Mouse (Mus musculus) kidney, embryonic 14.5 days (tissue): ENCODE measurements at regions not wholly inside any gene's neighbourhood (a gene's known extent, or its start where the extent isn't known, plus 50 kb on each side); places are given as distances from the start of the nearest gene placed in this dataset.

Experiments used
- ATAC-seq: fragments of 200-750 bp; cut with Nextera tagmentation; 2 replicates; pipeline ENCODE4 v1.8.0; 2017; ENCODE audit warnings: moderate number of reproducible peaks, mild to moderate bottlenecking, moderate TSS enrichment, moderate library complexity; ENCODE audit not compliant: low FRiP score, low TSS enrichment
- H3K27ac ChIP-seq: fragments of 300-500 bp; sonication (generic); 2 replicates; pipeline ENCODE4 v1.5.1; 2014; ENCODE audit warnings: low read depth, mild to moderate bottlenecking, low read length, moderate library complexity, mixed read lengths
- H3K27me3 ChIP-seq: fragments of 300-500 bp; sonication (generic); 2 replicates; pipeline ENCODE4 v1.6.1; 2014; ENCODE audit warnings: mild to moderate bottlenecking, low read length; ENCODE audit not compliant: control insufficient read depth, insufficient read depth
- H3K36me3 ChIP-seq: fragments of 300-500 bp; sonication (generic); 2 replicates; pipeline ENCODE4 v1.6.1; 2014; ENCODE audit warnings: low read length, mixed read lengths; ENCODE audit not compliant: control insufficient read depth, insufficient read depth
- H3K4me1 ChIP-seq: fragments of 300-500 bp; sonication (generic); 2 replicates; pipeline ENCODE4 v1.6.1; 2014; ENCODE audit warnings: low read length, mixed read lengths; ENCODE audit not compliant: control insufficient read depth, insufficient read depth
- H3K4me2 ChIP-seq: fragments of 300-500 bp; sonication (generic); replicated peaks from 2 replicates; pipeline ENCODE4 v1.6.1; 2014; ENCODE audit warnings: low read depth, mild to moderate bottlenecking, low read length
- H3K4me3 ChIP-seq: fragments of 300-500 bp; sonication (generic); 2 replicates; pipeline ENCODE4 v1.5.1; 2014; ENCODE audit warnings: mild to moderate bottlenecking, low read length
- H3K9ac ChIP-seq: fragments of 300-500 bp; sonication (generic); 2 replicates; pipeline ENCODE4 v1.6.1; 2014; ENCODE audit warnings: low read depth, mild to moderate bottlenecking, low read length, moderate library complexity
- H3K9me3 ChIP-seq: fragments of 300-500 bp; sonication (generic); 2 replicates; pipeline ENCODE4 v1.6.1; 2016; ENCODE audit warnings: low read length; ENCODE audit not compliant: control insufficient read depth
- WGBS: fragments of 180-500 bp; shearing (Covaris S2); extraction: QIAGEN DNeasy Blood & Tissue Kit; methylation state at CpG from one replicate; pipeline ENCODE4 v1.1.7; 2014; 5-methylcytosine and 5-hydroxymethylcytosine counted together

DNA sequence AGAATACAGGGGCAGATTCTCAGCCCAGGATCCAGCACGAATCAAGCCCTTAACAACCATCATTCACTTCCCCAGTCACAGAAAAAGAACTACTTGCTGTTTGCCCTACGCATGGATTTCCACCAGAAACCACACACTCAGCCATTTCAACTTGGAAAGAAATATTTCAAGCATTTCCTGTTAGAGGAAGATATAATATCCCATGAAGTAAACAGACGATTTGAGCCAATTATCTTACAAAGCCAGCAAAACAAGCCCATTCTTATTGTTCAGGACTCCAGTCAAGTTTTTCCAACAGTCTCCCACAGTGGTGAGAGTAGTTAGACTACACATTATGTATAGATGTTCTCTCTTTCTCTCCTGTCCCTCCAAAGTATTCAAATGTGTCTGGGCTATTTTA, 324.1 kb downstream of the Rnd3 start:
- ATAC-seq: no peak
- 40% methylated on average over 3 of the region's 3 CpGs for WGBS

DNA sequence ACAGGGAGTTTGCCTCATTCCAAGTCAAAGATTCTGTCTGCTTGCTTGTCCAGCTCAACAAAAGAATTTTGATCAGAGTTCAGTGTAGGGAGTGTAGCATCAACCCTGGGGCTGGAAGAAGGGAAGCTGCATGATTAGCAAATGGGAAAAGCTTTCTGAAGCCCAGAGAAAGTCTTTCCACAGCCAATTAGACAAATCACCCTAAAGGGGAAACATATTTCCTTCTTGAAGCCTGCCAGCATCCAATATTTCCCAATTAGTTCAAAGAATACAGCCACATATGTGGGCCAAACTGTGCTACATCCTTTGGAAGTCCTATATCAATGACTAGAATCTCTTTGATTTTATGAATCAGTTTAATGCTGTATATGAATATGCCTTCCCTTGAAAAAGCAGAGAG, 326.2 kb downstream of the Rnd3 start:
- Histone ChIP-seq H3K4me2 (no peak overlapping the region), H3K9ac (no peak overlapping the region), H3K9me3 (no peaks in the 10 kb centered on the region), H3K4me1 (no peaks in the 10 kb centered on the region), H3K27ac (no peak overlapping the region), H3K4me3 (no peak overlapping the region), H3K27me3 (no peaks in the 10 kb centered on the region), H3K36me3 (no peaks in the 10 kb centered on the region)
- no peak for ATAC-seq

More for the DNA sequence above, 324.1 kb downstream of the Rnd3 start:
- Histone ChIP-seq H3K9ac (no peak overlapping the region), H3K4me3 (no peak overlapping the region), H3K27me3 (no peaks in the 10 kb centered on the region), H3K4me1 (no peaks in the 10 kb centered on the region), H3K36me3 (no peaks in the 10 kb centered on the region), H3K9me3 (no peaks in the 10 kb centered on the region), H3K27ac (0 out of 2 replicates have a peak overlapping the region, but pooled peaks have one; percentile 17), H3K4me2 (no peak overlapping the region)

DNA sequence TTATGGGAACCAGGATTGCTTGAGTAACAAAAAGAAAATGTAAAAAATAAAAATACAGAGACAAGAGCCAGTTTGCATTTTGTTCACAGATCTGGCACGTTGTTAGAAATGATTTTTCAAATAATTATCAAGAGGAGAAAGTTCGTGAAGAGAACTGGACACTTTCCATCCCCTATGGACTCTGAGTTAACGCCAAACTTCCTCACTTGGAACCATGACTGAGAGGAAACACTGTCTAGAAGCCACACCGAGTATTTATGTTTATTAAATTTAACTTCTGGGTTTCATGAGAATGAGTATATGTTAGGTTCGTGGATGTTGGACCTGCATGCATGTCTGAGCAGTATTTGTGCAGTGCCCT, 329.6 kb downstream of the Rnd3 start:
- ATAC-seq: no peak
- H3K4me1 ChIP-seq: peaks cover 4% of the 10 kb centered on the region; the same call in 1 of the 2 replicates
- H3K27ac ChIP-seq: no peak overlapping the region

DNA sequence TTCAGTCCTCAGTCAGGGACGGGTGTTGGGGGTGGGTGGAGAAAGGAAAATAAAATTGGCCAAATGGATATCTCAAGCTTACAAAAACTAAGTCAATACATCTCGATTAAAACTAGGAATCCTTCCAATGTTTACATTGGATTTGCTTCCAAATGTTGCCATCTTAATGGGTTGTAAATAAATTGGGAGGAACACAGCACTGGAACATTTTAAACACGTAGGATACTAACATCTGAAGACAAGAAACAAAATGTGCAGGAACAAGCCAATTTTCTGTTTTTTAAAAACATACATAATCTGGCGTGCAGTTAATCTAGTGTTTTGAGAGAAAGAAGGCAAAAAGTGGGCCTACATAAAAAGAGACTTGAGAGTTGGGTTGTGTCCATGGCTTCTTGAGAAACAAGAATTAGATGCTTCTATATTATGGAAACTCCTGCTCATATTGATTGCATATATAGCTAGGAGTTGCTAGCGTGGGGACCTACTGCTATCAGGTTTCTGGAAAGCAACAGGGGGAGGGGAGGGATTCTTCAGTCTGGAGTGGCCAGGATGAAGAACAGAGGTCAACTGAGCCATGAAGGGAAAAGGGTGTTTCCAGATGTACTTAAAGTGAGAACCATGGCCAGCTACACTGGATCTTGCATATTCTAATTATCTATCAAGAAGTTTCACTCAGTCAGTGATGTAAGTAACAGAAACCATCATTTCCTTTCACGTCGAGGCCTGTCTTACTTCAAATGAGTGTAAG, 330.2 kb downstream of the Rnd3 start:
- no peak for ATAC-seq
- WGBS: 56% methylated on average over 7 of the region's 7 CpGs
- no peak overlapping the region; the same call in 1 of the 2 replicates for H3K27ac ChIP-seq

More for the DNA sequence above, 329.6 kb downstream of the Rnd3 start:
- no peaks in the 10 kb centered on the region for H3K27me3 ChIP-seq
- H3K9ac ChIP-seq: no peak overlapping the region
- H3K4me2 ChIP-seq: no peak overlapping the region
- 90% methylated on average over 5 of the region's 5 CpGs for WGBS
- H3K4me3 ChIP-seq: no peak overlapping the region
- no peaks in the 10 kb centered on the region for H3K9me3 ChIP-seq
- H3K36me3 ChIP-seq: no peaks in the 10 kb centered on the region

DNA sequence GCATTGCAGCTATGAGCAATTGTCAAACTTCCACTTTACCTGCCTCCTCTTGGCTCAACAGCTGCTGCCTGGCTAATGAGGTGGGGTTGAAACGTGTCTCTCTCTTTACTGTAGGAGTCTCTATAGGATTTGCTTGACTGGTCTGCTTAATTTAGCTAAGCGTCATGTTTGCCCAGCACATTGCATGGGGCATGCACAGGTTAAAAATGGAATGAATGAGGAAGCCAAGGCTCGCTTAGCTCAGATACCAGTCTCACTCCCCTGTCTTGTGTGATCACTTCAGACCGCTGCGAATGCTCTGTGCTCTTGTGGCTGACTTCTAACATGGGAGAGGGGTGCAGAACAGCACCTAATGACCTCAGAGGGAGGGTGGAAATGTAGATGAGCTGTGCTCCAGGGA, 332.5 kb downstream of the Rnd3 start:
- no peak overlapping the region for H3K27ac ChIP-seq
- ATAC-seq: peak; percentile 80; the same call in 1 of the 2 replicates
- WGBS: 38% methylated on average over 5 of the region's 5 CpGs

More for the DNA sequence above, 330.2 kb downstream of the Rnd3 start:
- Histone ChIP-seq H3K4me1 (peaks cover 4% of the 10 kb centered on the region; the same call in 1 of the 2 replicates), H3K36me3 (no peaks in the 10 kb centered on the region), H3K4me2 (no peak overlapping the region), H3K27me3 (no peaks in the 10 kb centered on the region), H3K9ac (no peak overlapping the region), H3K4me3 (no peak overlapping the region), H3K9me3 (no peaks in the 10 kb centered on the region)

DNA sequence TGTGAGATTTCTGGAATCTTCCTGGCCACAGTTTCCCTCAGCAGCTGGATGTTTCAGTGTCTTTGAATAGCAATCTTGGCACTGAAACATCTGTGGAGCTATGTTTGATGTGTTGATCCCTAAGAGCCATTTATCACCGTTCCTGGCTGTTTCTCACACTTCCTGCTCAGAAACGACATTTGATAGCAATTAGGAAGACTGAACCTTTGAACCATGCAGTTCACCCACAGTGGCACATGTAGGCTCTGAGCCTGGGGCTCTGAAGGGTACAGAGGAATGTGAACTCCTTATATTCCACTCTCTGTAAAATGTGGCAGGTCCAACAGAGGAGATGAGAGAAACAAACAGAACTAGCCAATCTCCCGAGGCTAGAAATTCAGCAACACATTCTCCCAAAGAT, 333.4 kb downstream of the Rnd3 start:
- no peak overlapping the region for H3K4me3 ChIP-seq
- 4% methylated on average over 3 of the region's 3 CpGs for WGBS
- H3K9ac ChIP-seq: no peak overlapping the region
- no peaks in the 10 kb centered on the region for H3K9me3 ChIP-seq
- H3K36me3 ChIP-seq: no peaks in the 10 kb centered on the region
- H3K27ac ChIP-seq: no peak overlapping the region
- no peaks in the 10 kb centered on the region for H3K27me3 ChIP-seq
- peak; percentile 74 for ATAC-seq
- H3K4me1 ChIP-seq: peaks cover 7% of the 10 kb centered on the region; the same call in 1 of the 2 replicates
- H3K4me2 ChIP-seq: no peak overlapping the region

More for the DNA sequence above, 332.5 kb downstream of the Rnd3 start:
- Histone ChIP-seq H3K4me3 (no peak overlapping the region), H3K27me3 (no peaks in the 10 kb centered on the region), H3K4me2 (no peak overlapping the region), H3K36me3 (no peaks in the 10 kb centered on the region), H3K9ac (no peak overlapping the region), H3K4me1 (peaks cover 4% of the 10 kb centered on the region; the same call in 1 of the 2 replicates), H3K9me3 (no peaks in the 10 kb centered on the region)

DNA sequence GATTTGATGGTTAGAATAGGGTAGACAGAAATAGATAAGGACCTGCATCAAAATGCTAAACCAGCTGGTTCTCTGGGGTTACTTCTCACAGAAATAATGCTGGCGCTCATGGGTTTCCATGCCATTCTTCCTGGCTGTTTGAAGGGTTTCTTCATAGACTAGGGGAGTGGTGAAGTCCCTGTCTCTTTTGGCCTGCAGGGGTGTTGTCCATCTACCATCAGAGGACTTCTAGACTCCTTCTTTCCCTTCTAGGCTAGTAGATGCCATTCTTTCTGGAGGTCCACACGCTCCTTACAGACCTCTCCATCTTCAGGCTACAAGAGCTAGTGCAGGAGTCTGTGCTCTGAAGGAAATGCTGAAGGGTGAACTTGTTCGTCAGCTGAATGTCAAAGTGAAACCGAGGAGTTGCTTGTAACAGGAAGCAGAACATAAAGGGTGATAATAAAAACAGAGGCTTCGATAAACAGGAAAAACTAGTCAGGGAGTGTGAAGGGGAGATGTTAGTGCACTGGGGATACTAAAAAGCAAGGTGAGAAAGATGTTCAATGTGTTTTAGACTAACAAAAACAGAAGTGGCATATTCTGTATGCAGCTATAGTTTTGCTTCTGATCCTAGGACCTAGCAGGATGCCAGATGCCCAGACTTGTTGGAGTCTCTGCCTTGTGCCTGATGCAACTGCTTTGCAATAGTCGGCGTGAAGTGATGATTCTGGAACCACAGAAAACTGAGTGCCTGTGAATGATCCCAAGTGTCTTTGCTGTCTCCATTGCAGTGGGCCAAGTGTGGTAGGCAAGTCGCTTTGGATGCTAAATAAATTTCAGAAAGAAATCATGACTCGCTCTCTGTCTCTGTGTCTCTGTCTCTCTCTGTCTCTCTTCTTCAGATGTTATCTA, 335.1 kb downstream of the Rnd3 start:
- no peak for ATAC-seq
- no peak overlapping the region for H3K4me2 ChIP-seq
- no peaks in the 10 kb centered on the region for H3K27me3 ChIP-seq
- 64% methylated on average over 9 of the region's 9 CpGs for WGBS
- H3K9ac ChIP-seq: no peak overlapping the region
- no peak overlapping the region for H3K4me3 ChIP-seq
- no peaks in the 10 kb centered on the region for H3K9me3 ChIP-seq
- H3K4me1 ChIP-seq: peaks cover 7% of the 10 kb centered on the region; the same call in 1 of the 2 replicates
- no peaks in the 10 kb centered on the region for H3K36me3 ChIP-seq
- no peak overlapping the region for H3K27ac ChIP-seq

DNA sequence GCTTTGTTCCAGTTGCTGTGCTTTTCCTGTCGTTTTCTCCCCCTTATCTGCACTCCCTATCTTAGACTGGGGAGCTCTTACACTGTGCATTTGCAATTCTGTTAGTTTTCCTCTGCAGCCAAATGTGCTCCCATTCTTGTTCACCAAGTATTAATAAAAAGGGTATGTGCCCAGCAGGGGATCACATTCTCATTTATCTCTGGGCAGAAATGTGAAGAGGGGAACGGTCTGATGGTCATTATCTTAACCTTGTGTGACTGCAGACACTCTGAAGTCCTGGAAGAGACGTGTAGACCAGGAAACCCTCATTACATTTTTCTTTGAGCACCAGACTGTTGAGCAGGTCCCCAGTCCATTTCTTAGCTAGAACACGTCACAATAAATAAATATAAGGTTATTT, 336.6 kb downstream of the Rnd3 start:
- 33% methylated on average over 4 of the region's 4 CpGs for WGBS
- H3K4me2 ChIP-seq: no peak overlapping the region

More for the DNA sequence above, 336.6 kb downstream of the Rnd3 start:
- Histone ChIP-seq H3K9me3 (no peaks in the 10 kb centered on the region), H3K4me3 (no peak overlapping the region), H3K27ac (no peak overlapping the region), H3K9ac (no peak overlapping the region), H3K36me3 (no peaks in the 10 kb centered on the region), H3K4me1 (peaks cover 7% of the 10 kb centered on the region; the same call in 1 of the 2 replicates), H3K27me3 (no peaks in the 10 kb centered on the region)
- no peak for ATAC-seq
